Mouse (Mus musculus) ovary, adult 18-20 months (tissue): Measurements from ENCODE around the gene Gm9040.
"Not testable (repeated sequence)": the region's sequence is repeated elsewhere in the genome, so short reads cannot be mapped to it uniquely, and the experiment has no call there.

ENCODE experiments used
- DNase-seq: peaks from one replicate; pipeline ENCODE4 v3.0.0; 2022; ENCODE audit warnings: low spot score, mixed read lengths

The Gm9040 gene

GRCm38 (mm10) chr10:118326869-118327268 lies at the start of gene Gm9040:
Gene Gm9040 (minus strand): TSS chr10:118326969.
- DNase-seq = not testable (repeated sequence)

- peak; percentile 55 for DNase-seq
Measured at GRCm38 (mm10) chr10:118370443-118370842, 43.7 kb upstream of the Gm9040 start.

GRCm38 (mm10) chr10:118369518-118369917 lies 42.7 kb upstream of the Gm9040 start:
- no peak for DNase-seq

GRCm38 (mm10) chr10:118354005-118354404 lies 27.2 kb upstream of the Gm9040 start, which contains the start of gene Gm9049:
Gene Gm9049 (minus strand): TSS chr10:118354105.
- DNase-seq = not testable (repeated sequence)

- not testable (repeated sequence) for DNase-seq
Measured at GRCm38 (mm10) chr10:118348579-118348978, 21.8 kb upstream of the Gm9040 start, which contains the start of gene Gm9048. Gene Gm9048 (minus strand): TSS chr10:118348679.

- DNase-seq = not testable (repeated sequence)
Measured at GRCm38 (mm10) chr10:118343155-118343554, 16.4 kb upstream of the Gm9040 start, which contains the start of gene Gm9046. Gene Gm9046 (minus strand): TSS chr10:118343255.

- DNase-seq = not testable (repeated sequence)
Measured at GRCm38 (mm10) chr10:118337731-118338130, 11.0 kb upstream of the Gm9040 start, which contains the start of gene Gm9045. Gene Gm9045 (minus strand): TSS chr10:118337831.

GRCm38 (mm10) chr10:118332308-118332707 lies 5.5 kb upstream of the Gm9040 start, which contains the start of gene Gm9044:
Gene Gm9044 (minus strand): TSS chr10:118332408.
- DNase-seq = not testable (repeated sequence)

- DNase-seq = no peak
Measured at GRCm38 (mm10) chr10:118319024-118319423, 7.7 kb downstream of the Gm9040 start.

GRCm38 (mm10) chr10:118302133-118302532 lies 24.6 kb downstream of the Gm9040 start:
- DNase-seq = not testable (repeated sequence)

- no peak for DNase-seq
Measured at GRCm38 (mm10) chr10:118294938-118295337, 31.8 kb downstream of the Gm9040 start, which contains the start of gene Iltifb. Gene Iltifb (minus strand): TSS chr10:118295038.

GRCm38 (mm10) chr10:118283016-118283415 lies 43.8 kb downstream of the Gm9040 start:
- DNase-seq = not testable (repeated sequence)

- DNase-seq = not testable (repeated sequence)
Measured at GRCm38 (mm10) chr10:118282565-118282964, 44.2 kb downstream of the Gm9040 start.

GRCm38 (mm10) chr10:118278069-118278468 lies 48.7 kb downstream of the Gm9040 start:
- not testable (repeated sequence) for DNase-seq
